Mouse (Mus musculus): ENCODE results near the gene Gatad2b.

DNA sequence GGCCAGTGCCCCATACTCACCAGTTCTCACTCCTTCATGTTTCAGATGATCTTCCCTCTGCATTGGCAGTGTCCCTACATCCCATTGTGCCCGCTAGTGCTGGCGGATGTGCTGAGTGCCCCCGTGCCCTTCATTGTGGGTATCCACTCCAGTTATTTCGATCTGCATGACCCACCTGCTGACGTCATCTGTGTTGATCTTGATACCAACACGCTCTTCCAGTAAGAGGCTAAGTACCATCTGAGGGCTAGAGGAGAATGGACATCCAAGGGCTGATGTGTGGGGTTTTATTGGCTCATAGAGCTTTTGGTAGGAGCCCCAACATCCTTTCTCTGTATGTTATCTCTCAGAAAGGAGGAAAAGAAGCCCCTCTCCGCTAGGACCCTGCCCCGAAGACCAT, 22.2 kb upstream of the Gatad2b start:
- no peak for TF ChIP-seq POLR2A (IDR thresholded peaks at IDR 0.05; ENCODE audit: extremely low read depth, insufficient read depth, low read length)
- no peak for TF ChIP-seq CTCF (IDR thresholded peaks at IDR 0.05; ENCODE audit: low read depth, low read length)
